Mouse (Mus musculus) liver, adult (tissue): ENCODE results near the gene 1110002E22Rik.

Experiments
- GATA4 ChIP-seq: IDR thresholded peaks from 2 replicates; pipeline ENCODE4 v1.6.1; 2014; ENCODE audit warnings: mild to moderate bottlenecking, low read length; ENCODE audit not compliant: insufficient replicate concordance

Gene 1110002E22Rik

GRCm38 (mm10) chr3:138078701-138079100 lies 13.8 kb downstream of the 1110002E22Rik start:
- no peak for TF ChIP-seq GATA4

- no peak for TF ChIP-seq GATA4
Observed at GRCm38 (mm10) chr3:138083073-138083637, 18.3 kb downstream of the 1110002E22Rik start.

GRCm38 (mm10) chr3:138083896-138084295 lies 19.0 kb downstream of the 1110002E22Rik start:
- no peak for TF ChIP-seq GATA4

- no peak for TF ChIP-seq GATA4
Observed at GRCm38 (mm10) chr3:138095301-138095700, 30.4 kb downstream of the 1110002E22Rik start.

- TF ChIP-seq GATA4: no peak
Observed at GRCm38 (mm10) chr3:138095718-138096117, 30.9 kb downstream of the 1110002E22Rik start.

- TF ChIP-seq GATA4: no peak
Observed at GRCm38 (mm10) chr3:138096263-138097028, 31.6 kb downstream of the 1110002E22Rik start.

- TF ChIP-seq GATA4: no peak
Observed at GRCm38 (mm10) chr3:138097718-138098117, 32.9 kb downstream of the 1110002E22Rik start.

GRCm38 (mm10) chr3:138101936-138102335 lies 37.1 kb downstream of the 1110002E22Rik start:
- TF ChIP-seq GATA4: no peak

GRCm38 (mm10) chr3:138103690-138104089 lies 38.8 kb downstream of the 1110002E22Rik start:
- no peak for TF ChIP-seq GATA4

GRCm38 (mm10) chr3:138105056-138105455 lies 40.2 kb downstream of the 1110002E22Rik start:
- no peak for TF ChIP-seq GATA4

GRCm38 (mm10) chr3:138106887-138107286 lies 42.0 kb downstream of the 1110002E22Rik start:
- no peak for TF ChIP-seq GATA4

GRCm38 (mm10) chr3:138110910-138111782 lies 46.3 kb downstream of the 1110002E22Rik start:
- TF ChIP-seq GATA4: no peak

GRCm38 (mm10) chr3:138114106-138114505 lies 49.3 kb downstream of the 1110002E22Rik start:
- no peak for TF ChIP-seq GATA4

GRCm38 (mm10) chr3:138116871-138117270 lies 52.0 kb downstream of the 1110002E22Rik start:
- no peak for TF ChIP-seq GATA4

- TF ChIP-seq GATA4: no peak
Observed at GRCm38 (mm10) chr3:138118392-138118791, 53.5 kb downstream of the 1110002E22Rik start.

- TF ChIP-seq GATA4: no peak
Observed at GRCm38 (mm10) chr3:138118831-138119230, 54.0 kb downstream of the 1110002E22Rik start.

GRCm38 (mm10) chr3:138119444-138120105 lies 54.7 kb downstream of the 1110002E22Rik start:
- no peak for TF ChIP-seq GATA4
